Mouse (Mus musculus): ENCODE measurements at regions not wholly inside any gene's neighbourhood (a gene's known extent, or its start where the extent isn't known, plus 50 kb on each side); places are given as distances from the start of the nearest gene placed in this dataset.
"Not testable (repeated sequence)": the region's sequence is repeated elsewhere in the genome, so short reads cannot be mapped to it uniquely, and the experiment has no call there.

GRCm38 (mm10) chr13:26154251-26154650 lies 615.7 kb downstream of the Hdgfl1 start:
- ATAC-seq (no peak), DNase-seq (ENCODE audit: low read depth, low spot score) (no peak)
- TF ChIP-seq CTCF (IDR thresholded peaks at IDR 0.05), result no peak
- ChIA-PET CTCF (interaction anchor here (1.3 to 1.5 kb wide), 2 partner anchors 15 to 31 kb away, joined by 3 read pairs; no protein-coding TSS in a partner anchor), POLR2A (no interaction called here)
- in situ Hi-C loops (cut with MboI; ENCODE audit: low pct_unique_long_range_greater_than_20kb), result no loop called here
- no peaks in the 10 kb centered on the region for H3K27me3 ChIP-seq

- TF ChIP-seq CTCF (IDR thresholded peaks at IDR 0.05), result no peak
- ChIA-PET CTCF (interaction anchor here (1.3 to 1.5 kb wide), 2 partner anchors 14 to 33 kb away, joined by 3 read pairs; no protein-coding TSS in a partner anchor), POLR2A (interaction anchor here (0.7 kb wide), 1 partner anchor 414 kb away, joined by 5 read pairs; no protein-coding TSS in a partner anchor)
- in situ Hi-C loops (cut with MboI; ENCODE audit: low pct_unique_long_range_greater_than_20kb), result no loop called here
- no peak for DNase-seq (ENCODE audit: low read depth, low spot score)
- no peaks in the 10 kb centered on the region for H3K27me3 ChIP-seq
- no peak for ATAC-seq
Measured at GRCm38 (mm10) chr13:26153093-26153492, 616.9 kb downstream of the Hdgfl1 start.

GRCm38 (mm10) chr13:26150426-26150825 lies 619.5 kb downstream of the Hdgfl1 start:
- POLR2A ChIA-PET, result interaction anchor here (1.0 kb wide), 1 partner anchor 11 kb away, joined by 3 read pairs; no protein-coding TSS in a partner anchor
- CTCF ChIA-PET, result no interaction called here
- in situ Hi-C loops (cut with MboI; ENCODE audit: low pct_unique_long_range_greater_than_20kb), result no loop called here

GRCm38 (mm10) chr13:26142811-26143210 lies 627.2 kb downstream of the Hdgfl1 start:
- DNase-seq (ENCODE audit: low read depth, low spot score) (no peak), ATAC-seq (no peak)
- no peaks in the 10 kb centered on the region for H3K27me3 ChIP-seq
- in situ Hi-C loops (cut with MboI; ENCODE audit: low pct_unique_long_range_greater_than_20kb), result loop anchor here (5.0 to 25.0 kb wide), 2 partner anchors 246 to 581 kb away; no protein-coding TSS in a partner anchor
- POLR2A ChIA-PET, result no interaction called here
- CTCF ChIA-PET, result interaction anchor here (1.2 kb wide), 1 partner anchor 13 kb away, joined by 3 read pairs; no protein-coding TSS in a partner anchor
- TF ChIP-seq CTCF (IDR thresholded peaks at IDR 0.05), result no peak

More at GRCm38 (mm10) chr13:26150426-26150825, 619.5 kb downstream of the Hdgfl1 start:
- ATAC-seq (no peak), DNase-seq (ENCODE audit: low read depth, low spot score) (no peak)
- H3K27me3 ChIP-seq, result no peaks in the 10 kb centered on the region
- TF ChIP-seq CTCF (IDR thresholded peaks at IDR 0.05), result no peak

GRCm38 (mm10) chr13:26119363-26119762 lies 650.6 kb downstream of the Hdgfl1 start:
- H3K27me3 ChIP-seq, result no peaks in the 10 kb centered on the region
- no peak for TF ChIP-seq CTCF (IDR thresholded peaks at IDR 0.05)
- CTCF ChIA-PET, result no interaction called here
- DNase-seq (ENCODE audit: low read depth, low spot score) (no peak), ATAC-seq (no peak)
- POLR2A ChIA-PET, result no interaction called here
- in situ Hi-C loops (cut with MboI; ENCODE audit: low pct_unique_long_range_greater_than_20kb), result no loop called here

GRCm38 (mm10) chr13:26114136-26114535 lies 655.8 kb downstream of the Hdgfl1 start:
- no peaks in the 10 kb centered on the region for H3K27me3 ChIP-seq
- in situ Hi-C loops (cut with MboI; ENCODE audit: low pct_unique_long_range_greater_than_20kb), result no loop called here
- no peak for DNase-seq (ENCODE audit: low read depth, low spot score)
- TF ChIP-seq CTCF (IDR thresholded peaks at IDR 0.05), result no peak
- POLR2A ChIA-PET, result no interaction called here
- no peak for ATAC-seq
- CTCF ChIA-PET, result no interaction called here

GRCm38 (mm10) chr13:26113723-26114122 lies 656.2 kb downstream of the Hdgfl1 start:
- ATAC-seq; H3K27me3 ChIP-seq; CTCF ChIA-PET; DNase-seq (ENCODE audit: low read depth, low spot score); POLR2A ChIA-PET; in situ Hi-C loops (cut with MboI; ENCODE audit: low pct_unique_long_range_greater_than_20kb): not testable (repeated sequence)

GRCm38 (mm10) chr13:26112579-26112978 lies 657.4 kb downstream of the Hdgfl1 start:
- no peaks in the 10 kb centered on the region for H3K27me3 ChIP-seq
- ATAC-seq, result no peak
- CTCF ChIA-PET, result no interaction called here
- in situ Hi-C loops (cut with MboI; ENCODE audit: low pct_unique_long_range_greater_than_20kb), result no loop called here
- DNase-seq (ENCODE audit: low read depth, low spot score), result no peak
- TF ChIP-seq CTCF (IDR thresholded peaks at IDR 0.05), result no peak
- POLR2A ChIA-PET, result no interaction called here

- CTCF ChIA-PET, result no interaction called here
- POLR2A ChIA-PET, result no interaction called here
Measured at GRCm38 (mm10) chr13:26109013-26109412, 661.0 kb downstream of the Hdgfl1 start.

GRCm38 (mm10) chr13:26088727-26089126 lies 681.2 kb downstream of the Hdgfl1 start:
- DNase-seq (ENCODE audit: low read depth, low spot score) (no peak), ATAC-seq (no peak)
- no peak for TF ChIP-seq CTCF (IDR thresholded peaks at IDR 0.05)
- ChIA-PET CTCF (no interaction called here), POLR2A (interaction anchor here (0.7 kb wide), 1 partner anchor 675 kb away, joined by 3 read pairs; no protein-coding TSS in a partner anchor)
- in situ Hi-C loops (cut with MboI; ENCODE audit: low pct_unique_long_range_greater_than_20kb), result no loop called here
- H3K27me3 ChIP-seq, result peaks cover 18% of the 10 kb centered on the region

More at GRCm38 (mm10) chr13:26109013-26109412, 661.0 kb downstream of the Hdgfl1 start:
- TF ChIP-seq CTCF (IDR thresholded peaks at IDR 0.05), result no peak
- H3K27me3 ChIP-seq, result no peaks in the 10 kb centered on the region
- in situ Hi-C loops (cut with MboI; ENCODE audit: low pct_unique_long_range_greater_than_20kb), result no loop called here
- no peak for ATAC-seq
- no peak for DNase-seq (ENCODE audit: low read depth, low spot score)

GRCm38 (mm10) chr13:26080814-26081213 lies 689.2 kb downstream of the Hdgfl1 start:
- no peak for TF ChIP-seq CTCF (IDR thresholded peaks at IDR 0.05)
- in situ Hi-C loops (cut with MboI; ENCODE audit: low pct_unique_long_range_greater_than_20kb), result no loop called here
- ChIA-PET POLR2A (no interaction called here), CTCF (no interaction called here)
- ATAC-seq (no peak), DNase-seq (ENCODE audit: low read depth, low spot score) (no peak)
- H3K27me3 ChIP-seq, result peaks cover 9% of the 10 kb centered on the region

- ATAC-seq (no peak), DNase-seq (ENCODE audit: low read depth, low spot score) (no peak)
- TF ChIP-seq CTCF (IDR thresholded peaks at IDR 0.05), result no peak
- in situ Hi-C loops (cut with MboI; ENCODE audit: low pct_unique_long_range_greater_than_20kb), result no loop called here
- POLR2A ChIA-PET, result no interaction called here
- peaks cover 6% of the 10 kb centered on the region for H3K27me3 ChIP-seq
- CTCF ChIA-PET, result no interaction called here
Measured at GRCm38 (mm10) chr13:26080302-26080701, 689.7 kb downstream of the Hdgfl1 start.

All from Patski (cell line).